9 mouse cellular contexts compared by ENCODE assay signal in genomic region chr3:115080428-115081181, GRCm38 (mm10).
DNase-seq lines count a peak whose midpoint lies in the region; ATAC-seq and TF ChIP-seq lines count a peak whose summit lies in the region.
"Had no signal": no experiment of that assay in that cellular context is flagged by ENCODE, and none has a peak within 500 bp of the region (broad histone marks: within the 10 kb centered on the region; RNA-seq: fewer than 3 reads in every experiment).

No protein-coding gene starts in this region.

- peak overlapping the region; percentile 23; the same call in 1 of the 2 replicates for H3K9ac ChIP-seq in liver, adult 2 months (ENCODE audit: low read depth, low read length)
- H3K9ac ChIP-seq in liver, embryonic 12.5 days = no peak overlapping the region
- no peak overlapping the region for H3K9ac ChIP-seq in forebrain, embryonic 15.5 days (replicated peaks)
- H3K9ac ChIP-seq in neural tube, embryonic 15.5 days (replicated peaks) = no peak overlapping the region

- no peaks in the 10 kb centered on the region for H3K27me3 ChIP-seq in liver, adult 2 months (ENCODE audit: control insufficient read depth, insufficient read depth, low read length)
- H3K27me3 ChIP-seq in liver, embryonic 12.5 days (replicated peaks) = no peaks in the 10 kb centered on the region
- no peaks in the 10 kb centered on the region for H3K27me3 ChIP-seq in forebrain, embryonic 15.5 days
- no peaks in the 10 kb centered on the region for H3K27me3 ChIP-seq in neural tube, embryonic 15.5 days (replicated peaks)

- no peak for TF ChIP-seq POLR2A in liver, adult 2 months (IDR thresholded peaks at IDR 0.05; ENCODE audit: extremely low read depth, insufficient read depth, low read length)

- 32% methylated on average over 12 of the region's 12 CpGs for WGBS in liver, adult 2 months
- 42% methylated on average over 12 of the region's 12 CpGs for WGBS in liver, embryonic 12.5 days (ENCODE audit: insufficient replicate concordance)
- 27% methylated on average over 12 of the region's 12 CpGs for WGBS in forebrain, embryonic 15.5 days
- WGBS in neural tube, embryonic 15.5 days = 38% methylated on average over 12 of the region's 12 CpGs

- H3K4me3 ChIP-seq in liver, adult 2 months (ENCODE audit: insufficient read depth, low read depth, low read length) = peak overlapping the region; percentile 5
- no peak overlapping the region for H3K4me3 ChIP-seq in liver, embryonic 12.5 days
- no peak overlapping the region for H3K4me3 ChIP-seq in forebrain, embryonic 15.5 days
- H3K4me3 ChIP-seq in neural tube, embryonic 15.5 days (replicated peaks) = no peak overlapping the region
- no peak overlapping the region for H3K4me3 ChIP-seq in left cerebral cortex, adult 2 months
- no peak overlapping the region for H3K4me3 ChIP-seq in gastrocnemius, adult 2 months

- no peak for TF ChIP-seq CTCF in liver, adult 2 months (IDR thresholded peaks at IDR 0.05; ENCODE audit: low read depth, low read length)
- TF ChIP-seq CTCF in left cerebral cortex, adult 2 months (IDR thresholded peaks at IDR 0.05) = no peak
- no peak for TF ChIP-seq CTCF in gastrocnemius, adult 2 months (IDR thresholded peaks at IDR 0.05)

- H3K27ac ChIP-seq in liver, adult 2 months (replicated peaks; ENCODE audit: insufficient read depth, low read depth, low read length) = peak overlapping the region; percentile 40
- H3K27ac ChIP-seq in liver, embryonic 12.5 days = no peak overlapping the region
- no peak overlapping the region for H3K27ac ChIP-seq in forebrain, embryonic 15.5 days (replicated peaks)
- no peak overlapping the region for H3K27ac ChIP-seq in neural tube, embryonic 15.5 days (replicated peaks)
- no peak overlapping the region for H3K27ac ChIP-seq in left cerebral cortex, adult 2 months
- H3K27ac ChIP-seq in gastrocnemius, adult 2 months = no peak overlapping the region

- no peak overlapping the region for H3K4me2 ChIP-seq in liver, embryonic 12.5 days
- H3K4me2 ChIP-seq in forebrain, embryonic 15.5 days (replicated peaks) = no peak overlapping the region
- no peak overlapping the region; the same call in 1 of the 2 replicates for H3K4me2 ChIP-seq in neural tube, embryonic 15.5 days

- ATAC-seq in liver, embryonic 12.5 days = no peak
- ATAC-seq in forebrain, embryonic 15.5 days (replicated peaks) = peak; percentile 46; the same call in 1 of the 2 replicates
- 0 out of 2 replicates have a peak, but pooled peaks have one; percentile 28 for ATAC-seq in neural tube, embryonic 15.5 days (ENCODE audit: low FRiP score)

- no peaks in the 10 kb centered on the region for H3K9me3 ChIP-seq in liver, embryonic 12.5 days (replicated peaks)
- no peaks in the 10 kb centered on the region for H3K9me3 ChIP-seq in forebrain, embryonic 15.5 days
- H3K9me3 ChIP-seq in neural tube, embryonic 15.5 days (replicated peaks) = no peaks in the 10 kb centered on the region

- H3K36me3 ChIP-seq in liver, adult 2 months (ENCODE audit: control insufficient read depth, insufficient read depth, low read length) = no peaks in the 10 kb centered on the region
- H3K36me3 ChIP-seq in liver, embryonic 12.5 days = no peaks in the 10 kb centered on the region
- no peaks in the 10 kb centered on the region for H3K36me3 ChIP-seq in forebrain, embryonic 15.5 days
- H3K36me3 ChIP-seq in neural tube, embryonic 15.5 days = no peaks in the 10 kb centered on the region

- intact Hi-C loops in left cerebral cortex, adult 2 months (cut with DNase I) = no loop called here
- intact Hi-C loops in gastrocnemius, adult 2 months (cut with DNase I) = no loop called here

- no peaks in the 10 kb centered on the region; the same call in 1 of the 2 replicates for H3K4me1 ChIP-seq in liver, adult 2 months (ENCODE audit: control insufficient read depth, insufficient read depth, low read length)
- H3K4me1 ChIP-seq in liver, embryonic 12.5 days = no peaks in the 10 kb centered on the region
- peaks cover 6% of the 10 kb centered on the region for H3K4me1 ChIP-seq in forebrain, embryonic 15.5 days
- H3K4me1 ChIP-seq in neural tube, embryonic 15.5 days = peaks cover 5% of the 10 kb centered on the region

- peak; percentile 97 for DNase-seq in liver, adult 2 months (ENCODE audit: extremely low read depth, low read depth, low spot score)
- peak; percentile 55 to 59 for DNase-seq in kidney, postnatal 25 days
- DNase-seq in c-Kit-positive CD71-positive TER-119-positive erythroid progenitor cells, embryonic 14.5 days (ENCODE audit: low spot score) = no peak
- DNase-seq in left cerebral cortex, adult 2 months (ENCODE audit: extremely low spot score in 1 of 2, low spot score in 2 of 2) = no peak
- no peak for DNase-seq in gastrocnemius, adult 2 months
- DNase-seq: lung, postnatal 10 days had no signal

- no peaks in the 10 kb centered on the region for H3K79me2 ChIP-seq in liver, adult 2 months (ENCODE audit: control insufficient read depth, insufficient read depth, low read length)

Comparison
In these comparisons a context has a peak if more than half of its experiments do, and no peak if none do; other contexts are left out.
1. DNase-seq: peak in liver, adult 2 months (single experiment) and kidney, postnatal 25 days (2 of 2); none in c-Kit-positive CD71-positive TER-119-positive erythroid progenitor cells, embryonic 14.5 days (single experiment), left cerebral cortex, adult 2 months (0 of 2) and gastrocnemius, adult 2 months (single experiment).